ENCODE assay signal across 16 mouse cellular contexts in genomic region chr17:29818264-29818945, GRCm38 (mm10).
DNase-seq lines count a peak whose midpoint lies in the region; ATAC-seq and TF ChIP-seq lines count a peak whose summit lies in the region.
"Had no signal": no experiment of that assay in that cellular context is flagged by ENCODE, and none has a peak within 500 bp of the region (broad histone marks: within the 10 kb centered on the region; RNA-seq: fewer than 3 reads in every experiment).

No protein-coding gene starts in this region.

- no peaks in the 10 kb centered on the region; the same call in 1 of the 2 replicates for H3K27me3 ChIP-seq in midbrain, embryonic 10.5 days (ENCODE audit: low read depth, poor library complexity, severe bottlenecking)
- no peaks in the 10 kb centered on the region for H3K27me3 ChIP-seq in midbrain, embryonic 11.5 days (ENCODE audit: control insufficient read depth, insufficient read depth, low read length)
- no peaks in the 10 kb centered on the region for H3K27me3 ChIP-seq in embryonic facial prominence, embryonic 15.5 days
- H3K27me3 ChIP-seq in stomach, postnatal 0 days (ENCODE audit: control insufficient read depth, insufficient read depth, low read length) = no peaks in the 10 kb centered on the region
- H3K27me3 ChIP-seq: stomach, embryonic 15.5 days had no signal

- peaks cover 26% of the 10 kb centered on the region for H3K4me1 ChIP-seq in midbrain, embryonic 10.5 days
- H3K4me1 ChIP-seq in midbrain, embryonic 11.5 days (ENCODE audit: control insufficient read depth, insufficient read depth, low read length) = no peaks in the 10 kb centered on the region
- H3K4me1 ChIP-seq in embryonic facial prominence, embryonic 15.5 days = no peaks in the 10 kb centered on the region
- no peaks in the 10 kb centered on the region; the same call in 1 of the 2 replicates for H3K4me1 ChIP-seq in stomach, postnatal 0 days (replicated peaks; ENCODE audit: control insufficient read depth, insufficient read depth)

- ATAC-seq in midbrain, embryonic 11.5 days (ENCODE audit: low FRiP score) = no peak
- ATAC-seq in embryonic facial prominence, embryonic 15.5 days (ENCODE audit: insufficient number of reproducible peaks, low FRiP score, low TSS enrichment, low read depth) = 0 out of 2 replicates have a peak, but pooled peaks have one; percentile 6
- ATAC-seq in stomach, postnatal 0 days (ENCODE audit: low FRiP score, low TSS enrichment) = no peak
- ATAC-seq: CD4-positive, CD25-positive, alpha-beta regulatory T cell, adult 4 months had no signal

- no peak for TF ChIP-seq EP300 in stomach, postnatal 0 days (optimal IDR thresholded peaks at IDR 0.05)

- H3K9me3 ChIP-seq in midbrain, embryonic 10.5 days (replicated peaks) = no peaks in the 10 kb centered on the region
- H3K9me3 ChIP-seq in midbrain, embryonic 11.5 days (ENCODE audit: control insufficient read depth, low read length) = no peaks in the 10 kb centered on the region
- no peaks in the 10 kb centered on the region for H3K9me3 ChIP-seq in embryonic facial prominence, embryonic 15.5 days (replicated peaks)
- no peaks in the 10 kb centered on the region for H3K9me3 ChIP-seq in stomach, postnatal 0 days (ENCODE audit: control insufficient read depth, low read length)
- H3K9me3 ChIP-seq: heart, embryonic 12.5 days; liver, embryonic 15.5 days; stomach, embryonic 15.5 days had no signal

- no peak for TF ChIP-seq CTCF in stomach, postnatal 0 days (IDR thresholded peaks at IDR 0.05; ENCODE audit: low read depth)

- no peak overlapping the region for H3K4me2 ChIP-seq in midbrain, embryonic 11.5 days
- no peak overlapping the region for H3K4me2 ChIP-seq in embryonic facial prominence, embryonic 15.5 days (replicated peaks)
- H3K4me2 ChIP-seq in stomach, postnatal 0 days (replicated peaks; ENCODE audit: low read depth) = no peak overlapping the region
- H3K4me2 ChIP-seq: heart, embryonic 12.5 days; liver, embryonic 15.5 days; stomach, embryonic 15.5 days had no signal

- H3K4me3 ChIP-seq in midbrain, embryonic 10.5 days = no peak overlapping the region
- no peak overlapping the region for H3K4me3 ChIP-seq in midbrain, embryonic 11.5 days (ENCODE audit: low read depth, low read length)
- H3K4me3 ChIP-seq in embryonic facial prominence, embryonic 15.5 days (replicated peaks) = no peak overlapping the region
- no peak overlapping the region for H3K4me3 ChIP-seq in stomach, postnatal 0 days (ENCODE audit: low read depth, low read length)
- H3K4me3 ChIP-seq: heart, embryonic 12.5 days; liver, embryonic 15.5 days; stomach, embryonic 15.5 days had no signal

- WGBS in midbrain, embryonic 10.5 days = 44% methylated on average over 11 of the region's 11 CpGs
- 47% methylated on average over 11 of the region's 11 CpGs for WGBS in midbrain, embryonic 11.5 days
- 38% methylated on average over 11 of the region's 11 CpGs for WGBS in embryonic facial prominence, embryonic 15.5 days
- 66% methylated on average over 11 of the region's 11 CpGs for WGBS in stomach, postnatal 0 days

- DNase-seq in midbrain, embryonic 10.5 days (ENCODE audit: low spot score) = no peak
- no peak for DNase-seq in midbrain, embryonic 11.5 days (ENCODE audit: low spot score, missing footprints)
- peak; percentile 41 for DNase-seq in forelimb bud, embryonic 11.5 days (ENCODE audit: low read depth, low spot score)
- DNase-seq in retina, embryonic 14.5 days (ENCODE audit: low spot score) = peak; percentile 63
- no peak for DNase-seq in cerebellum, postnatal 25 days
- no peak for DNase-seq in stomach, postnatal 0 days (ENCODE audit: low spot score)
- DNase-seq: gastrocnemius, postnatal 14 days; heart, postnatal 4 days; kidney, adult 9 months; right cerebral cortex, postnatal 4 days; thymus, postnatal 25 days had no signal

- no peaks in the 10 kb centered on the region for H3K36me3 ChIP-seq in midbrain, embryonic 10.5 days
- no peaks in the 10 kb centered on the region for H3K36me3 ChIP-seq in midbrain, embryonic 11.5 days (ENCODE audit: control insufficient read depth, insufficient read depth, low read length)
- no peaks in the 10 kb centered on the region for H3K36me3 ChIP-seq in embryonic facial prominence, embryonic 15.5 days
- H3K36me3 ChIP-seq in stomach, postnatal 0 days (ENCODE audit: control insufficient read depth, insufficient read depth, low read length) = no peaks in the 10 kb centered on the region
- H3K36me3 ChIP-seq: heart, embryonic 12.5 days; liver, embryonic 15.5 days; stomach, embryonic 15.5 days had no signal

- H3K9ac ChIP-seq in midbrain, embryonic 11.5 days (ENCODE audit: low read length) = no peak overlapping the region
- no peak overlapping the region for H3K9ac ChIP-seq in embryonic facial prominence, embryonic 15.5 days
- H3K9ac ChIP-seq in stomach, postnatal 0 days (ENCODE audit: low read length) = no peak overlapping the region
- H3K9ac ChIP-seq: heart, embryonic 12.5 days; liver, embryonic 15.5 days; stomach, embryonic 15.5 days had no signal

- peak overlapping the region; percentile 13; the same call in 1 of the 2 replicates for H3K27ac ChIP-seq in midbrain, embryonic 10.5 days (replicated peaks)
- H3K27ac ChIP-seq in midbrain, embryonic 11.5 days (ENCODE audit: low read depth, low read length) = no peak overlapping the region
- no peak overlapping the region for H3K27ac ChIP-seq in embryonic facial prominence, embryonic 15.5 days (replicated peaks)
- no peak overlapping the region for H3K27ac ChIP-seq in stomach, postnatal 0 days (replicated peaks)
- H3K27ac ChIP-seq: liver, embryonic 15.5 days; stomach, embryonic 15.5 days had no signal

Comparison
In these comparisons a context has a peak if more than half of its experiments do, and no peak if none do; other contexts are left out.
1. DNase-seq: peak in forelimb bud, embryonic 11.5 days (single experiment) and retina, embryonic 14.5 days (single experiment); none in midbrain, embryonic 10.5 days (single experiment), midbrain, embryonic 11.5 days (single experiment), cerebellum, postnatal 25 days (0 of 2) and stomach, postnatal 0 days (single experiment).